Mouse (Mus musculus): ENCODE measurements around the gene Tspan7.

Gene Tspan7

GRCm38 (mm10) chrX:10484872-10485569, at the start of gene Tspan7:
TSS of gene Tspan7 (plus strand) at chrX:10485158.
- peak; percentile 63 to 78 for DNase-seq

GRCm38 (mm10) chrX:10449323-10449980, 35.5 kb upstream of the Tspan7 start:
- peak; percentile 71 to 79 for DNase-seq

- peak; percentile 63 to 67 for DNase-seq
Observed at GRCm38 (mm10) chrX:10450143-10451060, 34.6 kb upstream of the Tspan7 start.

GRCm38 (mm10) chrX:10453798-10454197, 31.2 kb upstream of the Tspan7 start:
- no peak for DNase-seq

- peak; percentile 17 to 43 for DNase-seq
Observed at GRCm38 (mm10) chrX:10457256-10457655, 27.7 kb upstream of the Tspan7 start.

GRCm38 (mm10) chrX:10477088-10477487, 7.9 kb upstream of the Tspan7 start:
- DNase-seq = no peak

- DNase-seq = no peak
Observed at GRCm38 (mm10) chrX:10479031-10479886, 5.7 kb upstream of the Tspan7 start.

GRCm38 (mm10) chrX:10479943-10480342, 5.0 kb upstream of the Tspan7 start:
- no peak for DNase-seq

GRCm38 (mm10) chrX:10485664-10486211, 780 bp downstream of the Tspan7 start:
- peak; percentile 67 to 75 for DNase-seq

GRCm38 (mm10) chrX:10498580-10498979, 13.6 kb downstream of the Tspan7 start:
- DNase-seq = no peak

- no peak for DNase-seq
Observed at GRCm38 (mm10) chrX:10502616-10503015, 17.7 kb downstream of the Tspan7 start.

- DNase-seq = no peak
Observed at GRCm38 (mm10) chrX:10514417-10514816, 29.5 kb downstream of the Tspan7 start.

- DNase-seq = no peak
Observed at GRCm38 (mm10) chrX:10514971-10515370, 30.0 kb downstream of the Tspan7 start.

- DNase-seq = no peak
Observed at GRCm38 (mm10) chrX:10516448-10516847, 31.5 kb downstream of the Tspan7 start.

- DNase-seq = no peak
Observed at GRCm38 (mm10) chrX:10516925-10517324, 32.0 kb downstream of the Tspan7 start.

- DNase-seq = no peak
Observed at GRCm38 (mm10) chrX:10517756-10518155, 32.8 kb downstream of the Tspan7 start.

- DNase-seq = no peak
Observed at GRCm38 (mm10) chrX:10518510-10518909, 33.6 kb downstream of the Tspan7 start.

GRCm38 (mm10) chrX:10535450-10535849, 50.5 kb downstream of the Tspan7 start:
- DNase-seq = no peak

GRCm38 (mm10) chrX:10539009-10539408, 54.1 kb downstream of the Tspan7 start:
- DNase-seq = no peak

- DNase-seq = no peak
Observed at GRCm38 (mm10) chrX:10539482-10540166, 54.7 kb downstream of the Tspan7 start.

- no peak for DNase-seq
Observed at GRCm38 (mm10) chrX:10546840-10547239, 61.9 kb downstream of the Tspan7 start.
